Mouse (Mus musculus): ENCODE data around the gene 2310022A10Rik. TPM values are rescaled to one million over a fixed set of nuclear protein-coding genes. Genes with fewer than 3 reads are reported as not detected.

Gene 2310022A10Rik
- polyA plus RNA-seq, 1 experiment from 2014 or later, result 25.1 TPM

GRCm38 (mm10) chr7:27549597-27549996 is 3.4 kb upstream of the 2310022A10Rik start:
- WGBS, result 68% methylated on average over 6 of the region's 6 CpGs
- H3K27me3 ChIP-seq (ENCODE audit: insufficient read depth, low read length), result no peaks in the 10 kb centered on the region
- H3K9ac ChIP-seq (replicated peaks; ENCODE audit: low read length), result 0 out of 2 replicates have a peak overlapping the region, but pooled peaks have one; percentile 31
- H3K4me1 ChIP-seq (ENCODE audit: insufficient read depth, low read length), result peaks cover 19% of the 10 kb centered on the region
- H3K27ac ChIP-seq (ENCODE audit: low read length), result peak overlapping the region; percentile 50; the same call in 1 of the 2 replicates
- H3K4me3 ChIP-seq (ENCODE audit: low read length), result no peak overlapping the region
- no peak for ATAC-seq (ENCODE audit: low FRiP score, low TSS enrichment)
- no peak overlapping the region for H3K4me2 ChIP-seq (replicated peaks; ENCODE audit: low read depth, low read length)
- no peaks in the 10 kb centered on the region for H3K9me3 ChIP-seq (ENCODE audit: low read length)
- no peaks in the 10 kb centered on the region for H3K36me3 ChIP-seq (ENCODE audit: insufficient read depth, low read length)

GRCm38 (mm10) chr7:27552070-27552469 is 963 bp upstream of the 2310022A10Rik start:
- no peak for ATAC-seq (ENCODE audit: low FRiP score, low TSS enrichment)
- Histone ChIP-seq H3K27ac (ENCODE audit: low read length) (0 out of 2 replicates have a peak overlapping the region, but pooled peaks have one; percentile 28), H3K4me3 (ENCODE audit: low read length) (peak overlapping the region; percentile 66), H3K27me3 (ENCODE audit: insufficient read depth, low read length) (no peaks in the 10 kb centered on the region), H3K9ac (replicated peaks; ENCODE audit: low read length) (peak overlapping the region; percentile 78), H3K36me3 (ENCODE audit: insufficient read depth, low read length) (peaks cover 7% of the 10 kb centered on the region), H3K9me3 (ENCODE audit: low read length) (no peaks in the 10 kb centered on the region), H3K4me2 (replicated peaks; ENCODE audit: low read depth, low read length) (peak overlapping the region; percentile 83), H3K4me1 (ENCODE audit: insufficient read depth, low read length) (peaks cover 15% of the 10 kb centered on the region)
- WGBS, result 50% methylated on average over 5 of the region's 5 CpGs

DNA sequence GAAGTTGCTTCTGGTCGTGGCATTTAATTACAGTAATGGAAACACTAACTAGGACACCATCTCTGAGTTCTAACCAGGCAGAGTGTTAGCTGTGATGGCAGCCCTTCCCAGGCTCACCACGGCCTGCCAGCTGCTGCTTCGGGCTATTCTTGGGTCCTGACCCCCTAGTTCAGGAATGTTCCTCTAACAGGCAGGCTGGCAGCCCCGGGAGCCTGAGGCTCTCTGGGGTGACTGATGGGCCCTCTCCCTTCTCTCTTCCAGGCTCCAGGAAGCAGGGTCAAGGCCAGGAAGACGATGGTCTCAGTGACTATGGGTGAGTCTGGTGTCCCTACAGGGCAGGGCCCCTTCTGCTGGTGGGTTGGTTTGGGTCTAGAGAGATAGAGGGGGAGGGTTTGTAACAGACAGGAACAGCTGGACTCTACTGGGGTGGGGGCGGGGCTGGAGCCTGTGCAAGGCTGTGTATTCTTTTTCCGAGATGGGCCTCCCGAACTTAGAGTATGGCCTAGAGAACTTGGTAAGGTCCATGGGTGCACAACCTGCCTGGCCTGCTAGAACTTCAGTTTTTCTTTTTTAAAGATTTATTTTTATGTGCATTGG is 7.4 kb downstream of the 2310022A10Rik start:
- 53% methylated on average over 8 of the region's 8 CpGs for WGBS
- 0 out of 2 replicates have a peak, but pooled peaks have one; percentile 9 for ATAC-seq (ENCODE audit: low FRiP score, low TSS enrichment)

GRCm38 (mm10) chr7:27560978-27561377 is 7.9 kb downstream of the 2310022A10Rik start:
- WGBS, result 76% methylated on average over 1 of the region's 1 CpGs
- H3K36me3 ChIP-seq (ENCODE audit: insufficient read depth, low read length), result peaks cover 53% of the 10 kb centered on the region

More for the DNA sequence above, 7.4 kb downstream of the 2310022A10Rik start:
- H3K36me3 ChIP-seq (ENCODE audit: insufficient read depth, low read length), result peaks cover 49% of the 10 kb centered on the region
- peaks cover 3% of the 10 kb centered on the region; the same call in 1 of the 2 replicates for H3K4me1 ChIP-seq (ENCODE audit: insufficient read depth, low read length)
- H3K27ac ChIP-seq (ENCODE audit: low read length), result no peak overlapping the region
- no peak overlapping the region for H3K4me3 ChIP-seq (ENCODE audit: low read length)
- H3K4me2 ChIP-seq (replicated peaks; ENCODE audit: low read depth, low read length), result no peak overlapping the region
- H3K9ac ChIP-seq (replicated peaks; ENCODE audit: low read length), result peak overlapping the region; percentile 49; the same call in 1 of the 2 replicates
- no peaks in the 10 kb centered on the region for H3K9me3 ChIP-seq (ENCODE audit: low read length)
- no peaks in the 10 kb centered on the region for H3K27me3 ChIP-seq (ENCODE audit: insufficient read depth, low read length)

GRCm38 (mm10) chr7:27569580-27570224 is 16.7 kb downstream of the 2310022A10Rik start:
- Histone ChIP-seq H3K36me3 (ENCODE audit: insufficient read depth, low read length) (peaks cover 59% of the 10 kb centered on the region), H3K4me3 (ENCODE audit: low read length) (no peak overlapping the region), H3K4me2 (replicated peaks; ENCODE audit: low read depth, low read length) (no peak overlapping the region), H3K9ac (replicated peaks; ENCODE audit: low read length) (no peak overlapping the region), H3K4me1 (ENCODE audit: insufficient read depth, low read length) (no peaks in the 10 kb centered on the region), H3K27me3 (ENCODE audit: insufficient read depth, low read length) (no peaks in the 10 kb centered on the region), H3K27ac (ENCODE audit: low read length) (no peak overlapping the region), H3K9me3 (ENCODE audit: low read length) (no peaks in the 10 kb centered on the region)
- WGBS, result 85% methylated on average over 5 of the region's 5 CpGs
- ATAC-seq (ENCODE audit: low FRiP score, low TSS enrichment), result no peak

More at GRCm38 (mm10) chr7:27560978-27561377, 7.9 kb downstream of the 2310022A10Rik start:
- no peak overlapping the region for H3K9ac ChIP-seq (replicated peaks; ENCODE audit: low read length)
- no peak for ATAC-seq (ENCODE audit: low FRiP score, low TSS enrichment)
- H3K27me3 ChIP-seq (ENCODE audit: insufficient read depth, low read length), result no peaks in the 10 kb centered on the region
- no peak overlapping the region for H3K27ac ChIP-seq (ENCODE audit: low read length)
- no peak overlapping the region for H3K4me2 ChIP-seq (replicated peaks; ENCODE audit: low read depth, low read length)
- H3K9me3 ChIP-seq (ENCODE audit: low read length), result no peaks in the 10 kb centered on the region
- H3K4me1 ChIP-seq (ENCODE audit: insufficient read depth, low read length), result peaks cover 3% of the 10 kb centered on the region; the same call in 1 of the 2 replicates
- no peak overlapping the region for H3K4me3 ChIP-seq (ENCODE audit: low read length)

GRCm38 (mm10) chr7:27572133-27572532 is 19.1 kb downstream of the 2310022A10Rik start:
- H3K36me3 ChIP-seq (ENCODE audit: insufficient read depth, low read length), result peaks cover 58% of the 10 kb centered on the region
- no peak overlapping the region for H3K27ac ChIP-seq (ENCODE audit: low read length)
- H3K9ac ChIP-seq (replicated peaks; ENCODE audit: low read length), result no peak overlapping the region
- WGBS, result 92% methylated on average over 4 of the region's 4 CpGs
- no peaks in the 10 kb centered on the region for H3K27me3 ChIP-seq (ENCODE audit: insufficient read depth, low read length)
- H3K9me3 ChIP-seq (ENCODE audit: low read length), result no peaks in the 10 kb centered on the region
- no peak overlapping the region for H3K4me3 ChIP-seq (ENCODE audit: low read length)
- H3K4me2 ChIP-seq (replicated peaks; ENCODE audit: low read depth, low read length), result no peak overlapping the region
- no peak for ATAC-seq (ENCODE audit: low FRiP score, low TSS enrichment)
- no peaks in the 10 kb centered on the region for H3K4me1 ChIP-seq (ENCODE audit: insufficient read depth, low read length)

DNA sequence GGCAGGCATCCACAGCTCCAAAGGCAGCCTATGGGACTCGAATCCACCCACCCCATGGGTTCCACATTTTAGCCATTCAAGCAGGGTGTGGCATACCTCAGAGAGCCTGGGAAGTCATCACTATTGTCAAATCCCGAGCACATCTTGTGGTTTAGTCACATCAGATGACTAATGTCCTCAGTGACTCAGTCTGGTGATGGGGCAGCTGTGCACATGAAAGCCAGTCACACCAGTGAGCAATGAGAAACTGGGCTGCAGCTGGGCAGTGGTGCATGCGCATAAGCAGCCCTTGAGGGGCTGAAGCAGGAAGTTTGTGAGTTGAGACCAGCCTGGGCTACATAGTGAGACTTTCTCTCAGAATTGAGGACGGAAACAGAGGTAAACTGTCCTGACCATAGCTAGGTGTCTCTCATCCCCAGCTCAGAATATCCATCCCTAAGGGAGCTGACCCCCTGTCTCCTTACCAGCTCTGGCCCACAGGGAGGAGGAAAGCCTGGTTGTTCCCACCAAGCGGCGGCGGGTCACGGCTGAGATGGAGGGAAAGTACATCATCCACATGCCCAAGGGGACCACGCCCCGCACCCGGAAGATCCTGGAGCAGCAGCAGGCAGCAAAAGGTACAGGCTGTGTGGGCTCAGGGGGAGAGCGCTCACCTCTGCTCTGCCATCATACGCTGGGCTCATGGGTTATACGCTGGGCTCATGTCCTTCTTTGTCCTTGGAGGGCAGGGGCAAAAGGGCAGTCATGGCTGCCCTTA is 21.3 kb downstream of the 2310022A10Rik start:
- 89% methylated on average over 14 of the region's 14 CpGs for WGBS
- no peak overlapping the region for H3K9ac ChIP-seq (replicated peaks; ENCODE audit: low read length)
- no peaks in the 10 kb centered on the region for H3K9me3 ChIP-seq (ENCODE audit: low read length)

DNA sequence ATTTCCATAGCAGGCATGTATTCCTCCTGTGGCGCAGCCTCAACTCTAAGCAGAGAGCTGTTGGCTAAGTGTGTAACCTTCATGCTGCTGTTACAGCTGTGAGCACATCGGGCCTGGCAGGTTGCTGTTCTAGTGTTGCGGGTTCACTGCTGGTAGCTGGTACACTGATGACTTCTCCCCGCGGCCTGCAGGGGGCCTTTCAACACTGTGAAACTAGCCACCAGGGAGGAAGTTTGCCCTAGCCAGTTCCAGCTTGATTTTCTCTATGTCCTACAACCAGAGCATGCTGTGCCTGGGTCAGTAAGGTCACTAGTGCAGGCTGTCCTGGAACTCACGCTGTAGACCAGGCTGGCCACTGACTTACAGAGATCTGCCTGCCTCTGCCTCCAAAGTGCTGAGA is 23.9 kb downstream of the 2310022A10Rik start:
- H3K27me3 ChIP-seq (ENCODE audit: insufficient read depth, low read length), result no peaks in the 10 kb centered on the region
- H3K27ac ChIP-seq (ENCODE audit: low read length), result no peak overlapping the region
- peaks cover 58% of the 10 kb centered on the region for H3K36me3 ChIP-seq (ENCODE audit: insufficient read depth, low read length)
- no peaks in the 10 kb centered on the region for H3K9me3 ChIP-seq (ENCODE audit: low read length)
- no peak overlapping the region for H3K4me2 ChIP-seq (replicated peaks; ENCODE audit: low read depth, low read length)
- H3K4me1 ChIP-seq (ENCODE audit: insufficient read depth, low read length), result no peaks in the 10 kb centered on the region
- H3K4me3 ChIP-seq (ENCODE audit: low read length), result no peak overlapping the region
- H3K9ac ChIP-seq (replicated peaks; ENCODE audit: low read length), result no peak overlapping the region
- 0 out of 2 replicates have a peak, but pooled peaks have one; percentile 19 for ATAC-seq (ENCODE audit: low FRiP score, low TSS enrichment)
- WGBS, result 69% methylated on average over 6 of the region's 6 CpGs

More for the DNA sequence above, 21.3 kb downstream of the 2310022A10Rik start:
- H3K27ac ChIP-seq (ENCODE audit: low read length), result no peak overlapping the region
- H3K4me1 ChIP-seq (ENCODE audit: insufficient read depth, low read length), result no peaks in the 10 kb centered on the region
- H3K4me2 ChIP-seq (replicated peaks; ENCODE audit: low read depth, low read length), result no peak overlapping the region
- H3K4me3 ChIP-seq (ENCODE audit: low read length), result no peak overlapping the region
- H3K36me3 ChIP-seq (ENCODE audit: insufficient read depth, low read length), result peaks cover 46% of the 10 kb centered on the region
- ATAC-seq (ENCODE audit: low FRiP score, low TSS enrichment), result no peak
- no peaks in the 10 kb centered on the region for H3K27me3 ChIP-seq (ENCODE audit: insufficient read depth, low read length)

- H3K4me1 ChIP-seq (ENCODE audit: insufficient read depth, low read length), result no peaks in the 10 kb centered on the region
- no peak overlapping the region for H3K9ac ChIP-seq (replicated peaks; ENCODE audit: low read length)
- 95% methylated on average over 6 of the region's 6 CpGs for WGBS
- no peak overlapping the region for H3K27ac ChIP-seq (ENCODE audit: low read length)
- H3K27me3 ChIP-seq (ENCODE audit: insufficient read depth, low read length), result no peaks in the 10 kb centered on the region
- no peak overlapping the region for H3K4me2 ChIP-seq (replicated peaks; ENCODE audit: low read depth, low read length)
- no peaks in the 10 kb centered on the region for H3K9me3 ChIP-seq (ENCODE audit: low read length)
- no peak overlapping the region for H3K4me3 ChIP-seq (ENCODE audit: low read length)
- ATAC-seq (ENCODE audit: low FRiP score, low TSS enrichment), result no peak
- peaks cover 56% of the 10 kb centered on the region for H3K36me3 ChIP-seq (ENCODE audit: insufficient read depth, low read length)
Observed at GRCm38 (mm10) chr7:27577589-27577988, 24.6 kb downstream of the 2310022A10Rik start.
